Mouse (Mus musculus) layer of hippocampus, postnatal 10 days (tissue): ENCODE data around the gene Nfia. TPM values are rescaled to one million over a fixed set of nuclear protein-coding genes. Genes with fewer than 3 reads are reported as not detected.

Experiments used
- DNase-seq, 2 experiments: peaks; one replicate each; pipeline ENCODE4 v3.0.0; 2021; ENCODE audit warnings: low spot score in 2 of 2
- total RNA-seq, 2 experiments: library from RNA; stranded (reverse); gene quantifications; 2 replicates each; pipeline ENCODE4 v1.2.3; 2021

Gene Nfia
- total RNA-seq, 2 experiments from 2014 or later = 118 to 135 TPM

DNA sequence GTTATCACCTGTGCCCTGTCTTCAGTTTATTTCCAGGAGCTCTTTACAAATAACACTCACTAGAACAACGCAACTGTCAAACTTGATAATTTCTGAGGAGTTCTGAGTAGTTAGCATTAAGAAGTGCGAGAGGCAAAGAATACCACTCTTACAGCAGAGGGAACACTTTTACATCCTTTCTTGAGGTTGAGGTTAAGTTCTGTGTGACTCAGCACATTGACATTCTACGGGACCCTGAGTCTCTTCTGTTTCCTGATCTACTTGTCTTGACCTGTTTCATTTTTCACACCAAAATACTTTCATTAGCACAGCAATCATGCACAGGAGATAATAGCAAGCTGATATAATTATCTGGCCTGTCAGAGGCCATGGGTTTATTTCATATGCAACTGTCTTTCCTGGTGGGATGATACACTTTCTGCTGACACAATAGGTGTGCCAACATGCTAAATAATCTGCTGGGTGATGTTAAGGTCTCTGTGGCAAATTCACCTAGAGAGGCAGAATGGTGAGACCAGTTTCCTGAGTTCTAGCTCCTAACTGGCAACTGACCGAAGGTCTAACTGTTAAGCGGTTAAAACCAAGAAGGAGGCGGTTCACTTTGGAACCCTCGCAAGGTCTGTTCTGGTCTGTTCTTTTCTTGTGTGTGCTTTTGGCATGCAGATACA is 59.2 kb downstream of the Nfia start:
- DNase-seq = no peak

DNA sequence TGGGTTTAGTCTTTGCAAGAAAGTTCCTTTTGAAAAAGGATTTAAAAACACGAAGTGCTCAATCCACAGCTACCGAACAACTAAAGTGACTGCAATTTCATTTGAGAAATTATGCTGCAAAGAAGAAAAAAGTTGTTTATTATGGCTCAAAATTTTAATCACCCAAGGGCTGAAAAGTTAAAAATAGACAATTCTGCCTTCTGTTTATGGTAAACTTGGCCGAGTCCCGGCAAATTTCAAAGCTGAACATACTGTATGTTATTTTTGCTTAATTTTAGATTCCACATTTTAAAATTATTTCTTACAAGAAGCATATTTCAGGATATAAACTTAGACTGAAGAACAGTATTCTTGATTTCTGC is 59.7 kb downstream of the Nfia start:
- no peak for DNase-seq

DNA sequence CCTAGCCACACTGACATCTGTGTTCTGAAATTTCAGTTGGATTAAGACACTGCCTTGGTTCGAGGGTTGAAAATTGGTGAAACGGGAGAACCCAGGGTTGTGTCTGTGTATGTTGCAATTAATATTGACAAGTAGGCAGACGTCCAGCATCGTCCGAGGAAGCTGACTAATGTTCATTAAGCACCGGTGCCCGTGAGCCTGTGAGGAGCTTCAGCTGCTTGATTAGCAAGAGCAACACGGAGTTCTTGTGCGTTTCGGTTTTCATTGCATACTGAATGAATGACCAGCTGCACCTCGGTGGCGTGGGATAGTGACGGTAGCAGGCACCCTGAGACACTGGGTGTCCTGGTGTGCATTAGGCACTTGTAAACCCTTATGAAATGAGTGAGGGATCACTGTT is 64.3 kb downstream of the Nfia start:
- DNase-seq = no peak

DNA sequence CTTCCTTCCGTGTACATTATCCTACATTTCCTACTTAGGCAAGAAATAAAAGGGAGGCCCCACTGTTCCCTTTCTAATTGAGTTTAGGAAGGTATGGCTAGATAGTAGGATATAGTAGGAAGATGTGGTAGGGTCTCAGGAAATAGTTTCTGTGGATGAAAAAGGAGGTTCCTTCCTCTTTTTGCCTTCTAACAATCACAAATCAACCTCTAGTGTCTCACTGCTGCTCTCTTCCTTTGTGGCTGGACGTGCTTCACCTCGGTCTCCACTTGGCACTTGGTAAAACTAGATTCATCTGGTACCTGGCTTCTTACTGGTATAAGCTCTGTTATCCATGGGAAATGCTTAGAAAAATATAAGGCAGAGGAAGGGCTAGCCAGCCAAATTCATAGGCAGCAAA is 65.2 kb downstream of the Nfia start:
- DNase-seq = no peak

DNA sequence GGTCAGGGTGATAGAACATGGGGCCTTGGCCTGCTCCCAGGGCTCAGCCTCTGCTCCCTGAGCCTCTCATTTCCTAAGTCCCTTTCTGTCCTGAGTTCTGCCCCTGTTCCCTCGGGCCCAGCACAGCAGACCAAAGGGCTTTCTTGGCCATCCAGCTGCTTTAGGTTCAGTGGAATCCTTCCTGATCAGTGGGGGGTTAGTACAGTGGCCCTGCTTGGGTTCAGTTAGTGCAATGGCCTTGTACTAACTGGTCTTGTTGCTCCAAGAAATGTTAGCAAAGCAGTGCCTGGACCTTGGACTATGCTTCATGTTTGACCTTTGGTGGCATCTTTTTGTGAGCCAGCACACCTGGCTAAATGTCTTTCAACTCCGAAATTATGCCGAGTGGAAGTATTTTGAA is 66.1 kb downstream of the Nfia start:
- DNase-seq = no peak

DNA sequence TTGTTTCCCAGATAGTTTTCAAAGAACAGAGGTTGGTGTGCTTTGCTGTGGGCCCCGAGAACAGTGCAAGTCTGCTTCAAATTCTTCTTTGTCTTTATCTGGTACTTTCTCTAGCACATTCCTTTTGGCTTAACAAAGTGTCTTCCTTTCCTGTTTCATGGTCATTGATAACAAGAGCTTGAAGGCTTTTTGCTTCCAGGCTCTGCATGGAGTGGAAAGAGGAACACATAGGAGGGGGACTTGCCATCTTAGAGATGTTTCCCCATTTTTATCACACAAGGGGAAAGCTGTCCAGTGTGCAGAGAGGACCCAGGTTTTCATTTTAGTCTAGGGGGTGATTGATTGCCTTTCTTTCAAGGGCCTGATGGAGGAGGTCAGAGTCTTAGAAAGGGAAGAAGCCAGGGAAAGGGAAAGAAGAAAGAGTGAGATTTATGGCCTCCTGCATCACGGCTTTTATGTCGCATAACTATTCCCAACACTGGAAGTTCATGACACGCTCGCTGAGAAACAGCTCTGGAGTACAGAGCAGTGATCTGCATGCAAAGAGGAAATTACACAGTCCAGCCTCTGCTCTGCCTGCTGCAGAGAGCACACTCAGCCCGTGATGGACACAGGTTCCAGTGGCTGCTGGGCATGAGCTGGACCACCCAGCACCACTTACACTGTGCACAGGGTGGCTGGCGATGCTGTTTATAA is 67.0 kb downstream of the Nfia start:
- DNase-seq = no peak

DNA sequence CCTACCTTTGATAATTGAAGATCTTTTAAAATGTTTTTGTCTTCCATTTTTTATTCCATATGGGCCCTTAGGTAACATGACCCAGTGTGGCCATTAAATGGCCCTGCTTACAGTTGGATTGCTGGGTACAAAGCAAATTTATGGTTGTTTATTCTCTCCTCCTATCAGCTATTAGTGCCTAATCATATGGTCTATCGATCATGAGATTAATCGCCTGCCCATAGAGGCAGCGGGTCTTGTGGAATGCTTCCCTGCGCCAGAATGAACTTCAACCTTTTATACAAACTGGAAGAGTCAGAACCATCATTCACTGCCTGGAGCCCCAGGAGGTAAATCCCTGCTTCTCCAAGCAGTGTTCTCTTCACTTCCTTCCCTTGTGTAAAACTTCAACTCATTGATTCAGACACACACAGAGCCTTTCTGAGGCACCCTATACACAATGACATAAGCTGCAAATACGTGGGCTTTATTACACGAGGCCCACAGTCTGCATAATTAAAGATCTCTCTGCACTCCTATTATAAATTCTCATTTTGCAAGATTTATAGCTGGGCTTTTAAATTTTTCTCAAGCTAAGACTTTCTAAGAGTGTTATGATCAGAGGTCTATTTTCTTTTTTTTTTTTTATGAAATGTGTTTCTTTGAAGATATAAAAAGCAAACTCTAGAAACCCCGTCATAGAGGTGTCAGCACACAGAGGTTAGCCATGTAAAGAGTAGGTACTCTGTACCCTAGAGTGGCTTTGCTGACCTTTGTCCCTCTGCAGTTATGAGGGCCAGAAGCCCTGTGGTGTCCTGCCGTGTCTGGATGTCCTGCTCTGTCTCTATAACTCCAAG is 67.9 kb downstream of the Nfia start:
- DNase-seq = no peak

DNA sequence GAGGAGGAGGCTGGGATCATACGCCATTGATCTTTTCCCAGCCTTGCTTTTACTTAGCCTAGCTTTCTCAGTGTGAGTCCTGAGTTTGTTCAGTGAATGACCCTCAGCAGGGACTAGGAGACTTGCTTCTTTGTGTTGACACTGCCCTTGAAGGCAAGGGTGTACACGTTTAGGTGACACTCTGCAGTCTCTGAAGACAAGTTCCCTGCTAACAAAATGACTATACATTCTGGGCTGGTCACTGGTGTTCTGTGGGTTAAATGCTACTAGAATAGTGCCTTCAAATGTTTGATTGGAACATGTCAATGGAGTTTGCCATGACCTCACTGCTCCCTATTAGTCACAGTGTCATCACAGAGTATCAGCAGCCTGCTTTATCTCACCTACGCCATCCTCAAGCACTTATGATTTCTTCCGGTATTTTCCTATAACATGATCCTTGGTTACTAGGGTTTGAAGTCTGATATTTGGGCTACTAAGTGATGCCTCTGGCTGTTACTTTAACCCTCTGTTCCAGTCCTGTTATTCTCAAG is 68.6 kb downstream of the Nfia start:
- DNase-seq = no peak

DNA sequence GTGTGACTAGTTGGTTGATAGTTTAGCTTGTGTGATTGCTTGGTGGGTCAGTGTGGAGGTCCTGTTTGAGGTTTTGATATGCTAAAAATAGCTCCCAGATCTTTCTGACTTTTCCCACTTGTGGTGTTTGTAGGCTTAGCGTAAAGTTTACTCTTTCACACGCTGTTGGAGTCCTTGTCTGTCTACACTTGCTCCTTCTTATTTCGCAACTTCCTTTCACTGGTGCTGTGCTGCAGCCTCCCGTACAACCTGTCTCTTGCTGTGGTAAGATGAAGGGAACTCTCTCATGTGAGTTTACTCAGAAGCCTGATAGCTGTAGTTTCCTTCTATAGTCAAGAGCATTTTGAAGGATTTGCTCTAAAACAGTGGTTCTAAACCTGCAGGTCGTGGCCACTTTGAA is 69.2 kb downstream of the Nfia start:
- no peak for DNase-seq

DNA sequence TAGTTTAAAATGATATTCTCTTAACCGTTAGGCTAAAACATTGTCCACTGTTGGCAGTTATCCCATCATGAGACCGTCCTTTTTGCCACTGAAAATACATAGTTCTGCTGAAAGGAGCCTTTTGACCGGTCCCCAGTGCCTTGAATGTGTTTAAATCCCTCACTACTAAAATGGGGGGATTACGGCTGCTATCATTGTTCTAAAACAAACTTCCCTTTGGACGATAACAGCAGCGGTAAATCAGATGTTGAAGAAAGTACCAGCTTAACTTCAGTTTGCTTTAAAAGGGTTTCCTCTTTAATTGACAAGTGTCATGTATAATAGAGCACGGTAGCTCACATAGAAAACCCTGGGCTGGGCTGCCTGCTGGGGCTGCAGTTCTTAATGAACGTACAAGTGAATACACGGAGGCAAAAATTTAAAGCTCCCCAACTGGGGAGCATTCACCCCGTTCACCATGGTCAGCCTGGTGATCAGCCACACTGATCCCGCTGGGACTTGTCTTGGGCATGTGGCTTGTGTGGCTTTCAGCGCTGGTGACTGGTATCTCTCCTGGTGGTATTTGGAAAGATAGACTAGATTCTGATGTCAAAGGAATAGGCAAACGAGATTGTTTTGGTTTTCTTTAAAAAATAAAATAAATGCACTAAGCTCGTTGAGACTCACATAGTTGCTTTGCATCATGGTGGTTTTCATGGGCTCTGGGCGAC is 71.6 kb downstream of the Nfia start:
- no peak for DNase-seq

DNA sequence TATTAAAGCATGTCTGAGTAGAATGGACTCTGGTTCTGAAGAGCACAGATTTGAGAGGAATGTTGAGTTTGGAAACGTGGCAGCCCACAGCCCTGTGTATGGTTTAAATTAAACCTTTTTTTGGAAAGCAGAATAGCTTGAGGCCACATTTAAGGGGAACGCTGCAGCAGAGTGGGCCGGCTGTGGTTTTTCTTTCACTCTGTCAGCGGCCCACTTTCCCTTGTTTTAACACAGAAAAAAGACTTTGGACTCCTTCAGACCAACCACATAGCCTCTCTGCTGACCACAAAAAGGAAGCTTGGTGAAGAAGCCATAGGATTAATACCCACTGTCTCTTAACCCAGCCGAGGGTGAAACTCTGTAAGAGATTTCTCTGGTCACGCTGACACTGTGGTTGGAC is 72.4 kb downstream of the Nfia start:
- no peak for DNase-seq

DNA sequence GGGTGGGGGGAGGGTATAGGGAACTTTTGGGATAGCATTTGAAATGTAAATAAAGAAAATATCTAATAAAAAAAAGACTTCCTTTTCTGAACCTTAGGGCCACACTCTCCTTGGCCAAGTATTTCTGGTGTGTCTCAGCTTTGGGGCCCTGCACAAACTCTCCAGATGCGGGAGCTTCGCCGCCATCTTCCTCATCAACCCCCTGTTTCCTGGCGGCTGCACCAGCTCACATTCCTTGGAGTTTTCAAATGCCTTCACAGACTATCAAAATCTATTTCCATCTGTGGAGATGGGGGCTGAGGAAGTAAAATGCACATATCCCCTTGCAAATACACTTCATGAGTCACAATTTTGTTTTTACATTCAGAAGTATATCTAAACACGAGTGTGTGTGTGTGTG is 75.1 kb downstream of the Nfia start:
- no peak for DNase-seq

DNA sequence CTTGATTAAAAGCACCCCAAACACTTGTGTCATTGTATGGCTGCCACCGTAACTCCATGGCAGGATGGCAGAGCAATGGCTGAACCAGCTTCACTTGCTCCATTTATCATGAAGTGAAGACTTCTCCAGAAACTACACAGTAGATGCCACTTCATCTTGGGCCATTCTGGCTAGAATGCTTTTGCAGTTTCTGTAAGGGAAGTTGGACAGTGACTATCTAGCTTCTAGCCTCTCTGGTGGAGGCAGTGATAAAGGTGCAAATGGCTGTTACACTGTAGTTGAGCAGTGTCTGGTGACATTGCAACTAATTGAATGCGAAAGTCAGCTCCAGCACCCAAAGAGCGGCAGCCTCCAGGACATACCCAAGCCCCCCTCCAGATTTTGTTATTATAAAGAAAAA is 78.5 kb downstream of the Nfia start:
- no peak for DNase-seq

DNA sequence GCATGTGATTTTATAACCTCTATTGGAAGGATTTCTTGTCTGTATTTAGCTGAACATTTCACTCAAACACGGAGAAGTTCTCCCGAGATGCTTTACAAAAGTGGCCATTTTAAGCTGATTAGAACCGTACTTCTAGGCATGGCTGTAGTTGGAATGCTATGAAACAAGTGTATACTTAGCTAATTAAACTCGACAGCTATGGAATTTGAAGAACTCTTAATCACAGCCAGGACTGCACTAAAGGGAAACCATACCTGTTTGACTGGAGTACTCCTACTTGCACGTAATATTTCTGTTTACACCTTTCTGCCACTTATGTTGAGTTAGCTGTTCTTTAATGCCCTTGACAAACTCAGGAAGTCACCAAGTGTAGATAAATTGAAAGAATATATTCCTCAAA is 79.2 kb downstream of the Nfia start:
- DNase-seq = no peak

DNA sequence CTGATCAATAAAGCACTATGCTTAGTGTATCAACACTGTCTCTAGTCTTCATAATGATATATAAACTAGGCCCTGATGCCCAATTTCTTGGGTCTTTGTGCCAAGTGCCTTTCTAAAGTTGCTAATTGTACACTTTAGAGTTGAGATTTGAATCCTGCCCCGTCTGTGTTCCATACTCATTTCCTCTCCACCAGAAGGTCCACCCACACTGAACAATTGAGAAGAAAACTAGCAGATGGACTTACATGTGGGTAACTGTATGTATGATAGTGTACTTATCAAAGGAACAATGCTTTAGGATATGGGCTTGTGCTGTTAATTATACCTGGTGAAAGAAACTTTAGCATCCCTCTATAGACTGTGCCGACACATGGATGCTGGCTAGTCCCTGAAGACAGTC is 80.1 kb downstream of the Nfia start:
- no peak for DNase-seq

DNA sequence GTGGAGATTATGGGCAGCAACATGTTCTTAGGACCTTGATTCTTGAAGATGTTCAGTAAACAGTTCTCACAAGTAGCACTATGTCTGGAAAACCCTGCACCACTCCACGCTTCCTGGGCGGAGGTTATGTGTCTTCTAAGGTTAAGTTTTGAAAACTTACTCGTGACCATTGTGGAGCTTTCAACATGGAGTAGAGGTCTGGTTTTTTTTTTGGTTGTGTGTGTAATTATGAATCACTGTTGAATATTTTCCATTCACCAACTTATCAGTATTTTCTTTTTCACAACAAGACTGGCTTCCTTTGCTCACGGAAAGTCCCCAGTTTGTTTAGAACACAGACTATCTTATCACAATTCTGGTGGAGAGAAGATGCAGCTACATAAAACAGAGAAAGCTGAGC is 82.2 kb downstream of the Nfia start:
- no peak for DNase-seq

DNA sequence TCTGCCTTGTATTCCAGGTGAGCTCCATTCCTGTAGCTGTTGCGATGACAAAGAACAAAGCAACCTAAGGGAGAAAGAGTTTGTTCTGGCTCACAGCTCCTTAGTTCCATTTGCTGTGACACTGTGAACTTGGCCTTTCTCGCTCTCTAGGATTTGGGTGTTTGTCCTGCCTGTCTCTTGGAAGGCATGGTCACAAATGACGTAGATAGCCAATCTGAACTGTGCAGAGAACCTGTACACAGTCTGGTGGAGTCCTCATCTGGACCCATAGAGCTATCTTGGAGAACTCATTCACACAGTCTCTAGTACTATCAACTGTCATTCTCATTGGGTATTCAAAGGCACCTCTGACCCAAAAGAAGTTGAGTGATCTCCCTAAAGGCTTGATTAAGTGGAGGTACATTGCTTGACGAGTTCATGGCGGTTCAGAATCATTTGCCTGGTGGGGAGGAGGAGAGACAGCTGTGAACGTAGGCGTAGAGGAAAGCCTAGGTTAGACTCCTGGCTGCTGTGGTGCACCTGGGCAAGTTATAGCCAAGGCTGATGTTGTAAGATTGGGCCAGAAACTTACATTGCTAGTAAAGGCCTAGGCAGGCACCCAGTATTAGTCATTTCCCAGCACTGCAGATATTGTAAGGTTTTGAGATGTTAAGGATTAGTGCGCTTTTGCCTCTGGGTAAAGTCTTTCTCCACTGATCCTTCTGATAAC is 83.3 kb downstream of the Nfia start:
- no peak for DNase-seq

DNA sequence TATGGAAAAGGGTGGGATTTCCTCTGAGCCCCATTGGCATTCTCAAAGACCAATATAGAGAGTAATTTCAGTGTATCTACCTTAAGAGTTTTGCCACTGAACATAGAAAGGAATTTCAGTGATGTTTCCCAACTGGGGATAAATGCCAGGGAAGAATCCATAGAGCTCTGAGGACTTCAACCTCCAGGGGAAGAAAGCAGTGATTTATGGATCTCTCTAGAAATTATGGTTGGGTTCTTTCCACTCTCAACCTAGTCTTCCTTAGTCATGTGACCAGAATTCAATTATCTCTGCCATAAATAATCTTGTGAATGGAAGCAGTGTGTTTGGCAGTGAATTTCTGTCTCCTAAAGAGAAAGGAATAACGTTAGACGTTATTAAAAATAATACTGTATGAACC is 85.0 kb downstream of the Nfia start:
- DNase-seq = no peak

DNA sequence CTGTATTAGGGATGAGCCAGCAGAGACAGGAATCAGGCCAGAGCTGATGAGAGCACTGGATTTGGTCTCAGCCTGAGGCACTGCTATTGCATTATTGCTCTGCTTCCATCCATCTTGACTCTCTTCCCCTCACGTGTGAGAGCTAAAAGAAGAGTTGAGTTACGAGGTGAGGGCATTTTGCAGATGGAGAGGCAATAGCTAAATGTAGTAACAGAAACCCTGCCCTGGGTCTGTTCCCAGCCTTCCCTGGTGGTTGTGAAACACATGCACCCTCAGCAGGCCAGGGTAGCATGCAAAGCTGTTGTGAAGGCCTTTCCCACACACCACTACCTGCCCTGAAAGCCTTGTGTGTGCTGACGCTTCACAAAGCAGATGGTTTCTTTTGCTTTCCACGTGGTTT is 86.9 kb downstream of the Nfia start:
- no peak for DNase-seq

DNA sequence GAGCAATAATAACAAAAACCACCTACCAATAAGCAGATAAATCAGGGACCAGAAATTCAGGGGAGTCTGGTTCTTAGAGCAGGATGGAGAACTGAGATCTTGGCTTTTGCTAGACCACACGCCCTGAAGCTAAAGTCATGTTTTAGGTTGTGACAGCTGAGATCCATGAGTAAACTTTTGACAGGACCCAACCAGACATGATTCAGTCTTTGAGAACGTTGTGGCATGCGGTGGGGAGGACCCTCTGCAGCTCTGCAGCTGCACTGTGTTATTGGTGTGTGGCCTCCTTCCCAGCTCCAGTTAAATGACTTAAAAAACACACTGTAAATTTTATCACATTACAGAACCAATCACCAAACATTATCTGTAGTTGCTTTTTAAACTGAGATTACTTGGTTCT is 87.8 kb downstream of the Nfia start:
- no peak for DNase-seq

DNA sequence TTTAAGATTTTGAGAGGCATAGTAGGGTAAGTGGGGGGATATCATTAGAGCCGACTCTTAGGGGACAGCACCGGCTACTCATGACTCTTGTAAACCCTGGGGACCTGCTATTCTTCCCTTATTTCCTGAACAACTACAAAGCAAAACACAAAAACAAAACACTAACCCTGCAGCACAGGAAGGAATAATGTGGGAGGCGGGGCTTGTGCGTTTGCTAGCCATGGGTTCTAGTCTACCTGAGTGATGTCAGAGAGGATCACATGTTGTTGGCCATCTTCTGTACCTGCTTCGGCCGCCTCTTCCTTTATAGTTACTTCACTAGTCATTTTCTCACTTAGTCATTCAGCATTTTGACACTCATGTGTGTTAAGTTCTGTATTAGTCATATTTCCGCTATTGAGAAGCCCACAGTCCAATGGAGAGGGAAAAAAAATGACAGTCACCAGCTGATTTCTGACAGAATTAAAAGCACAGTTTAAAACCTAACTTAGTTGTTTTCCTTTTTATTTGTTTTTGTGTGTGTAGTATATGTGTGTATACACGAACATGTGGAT is 88.3 kb downstream of the Nfia start:
- no peak for DNase-seq
